Comparison of ENCODE assay signal across 8 mouse cellular contexts in the genomic region with DNA sequence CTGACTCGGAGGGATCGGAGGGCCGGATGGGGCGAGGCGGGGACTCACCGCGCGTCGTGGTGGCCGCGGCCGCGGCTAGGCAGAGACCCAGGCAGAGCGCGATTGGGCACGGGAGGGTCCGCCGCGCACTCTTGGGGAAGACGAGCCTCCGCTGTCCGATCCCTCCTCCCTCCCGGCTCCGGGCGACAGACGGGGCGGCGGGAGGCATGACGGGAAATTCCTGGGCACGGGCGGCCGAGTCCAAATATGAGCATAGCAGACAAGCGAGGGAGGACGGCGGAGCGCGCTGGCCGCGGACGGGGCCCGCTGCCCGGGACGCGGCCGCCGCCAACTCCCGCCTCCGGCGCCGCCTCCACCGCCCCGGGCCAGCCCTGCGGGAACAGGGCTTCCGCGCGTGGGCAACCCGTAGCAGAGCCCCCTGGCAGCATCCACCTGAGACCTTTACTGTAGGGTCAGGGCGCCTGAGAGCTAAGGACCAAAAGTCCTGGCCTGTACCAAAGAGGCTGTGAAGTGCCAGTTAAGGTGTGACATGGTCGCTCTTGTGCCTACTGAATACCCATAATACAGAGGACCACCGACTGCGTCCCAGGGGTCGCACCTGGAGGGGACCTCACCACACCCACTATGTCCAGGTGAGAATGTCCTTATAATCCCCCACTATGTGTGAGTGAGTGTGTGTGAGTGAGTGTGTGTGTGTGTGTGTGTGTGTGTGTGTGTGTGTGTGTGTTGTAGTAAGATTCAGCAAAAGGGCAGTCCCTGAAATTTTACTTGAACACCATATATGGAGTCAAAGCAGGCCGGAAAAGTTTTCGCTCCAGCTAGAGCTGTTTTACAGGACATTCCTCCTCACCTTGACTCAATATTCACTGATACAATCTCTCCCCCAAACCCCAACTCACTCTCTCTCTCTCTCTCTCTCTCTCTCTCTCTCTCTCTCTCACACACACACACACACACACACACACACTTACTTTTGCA. TPM values are rescaled to one million over a fixed set of nuclear protein-coding genes. Genes with fewer than 3 reads are reported as not detected.
DNase-seq lines count a peak whose midpoint lies in the region; ATAC-seq and TF ChIP-seq lines count a peak whose summit lies in the region.

A gene (minus strand): TSS at position 317 of the 978 bp plus-strand sequence.

- no peak within 1 kb of the TSS for H3K27ac ChIP-seq in forebrain, embryonic 16.5 days (ENCODE audit: low read length)
- H3K27ac ChIP-seq in olfactory bulb, adult 2 months (ENCODE audit: insufficient read depth, low read depth, low read length): no peak within 1 kb of the TSS

- peak within 1 kb of the TSS; percentile 57 for H3K9ac ChIP-seq in forebrain, embryonic 16.5 days (replicated peaks; ENCODE audit: low read depth, low read length)

- H3K27me3 ChIP-seq in forebrain, embryonic 16.5 days (replicated peaks; ENCODE audit: control insufficient read depth, insufficient read depth, low read length): peaks cover 13% of the 10 kb centered on the region; the same call in 1 of the 2 replicates

- peak within 1 kb of the TSS; percentile 61 for H3K4me3 ChIP-seq in forebrain, embryonic 16.5 days (replicated peaks; ENCODE audit: low read length)
- H3K4me3 ChIP-seq in lung, adult 2 months (replicated peaks; ENCODE audit: extremely low read depth, low read depth, low read length): peak within 1 kb of the TSS; percentile 80
- peak within 1 kb of the TSS; percentile 52 for H3K4me3 ChIP-seq in olfactory bulb, adult 2 months (ENCODE audit: insufficient read depth, low read depth, low read length)

- H3K36me3 ChIP-seq in forebrain, embryonic 16.5 days (ENCODE audit: control insufficient read depth, insufficient read depth): no peaks in the 10 kb centered on the region

- ATAC-seq in forebrain, embryonic 16.5 days: peak; percentile 75

- no peaks in the 10 kb centered on the region for H3K9me3 ChIP-seq in forebrain, embryonic 16.5 days (ENCODE audit: control insufficient read depth, low read length)

- TF ChIP-seq POLR2A in lung, adult 2 months (IDR thresholded peaks at IDR 0.05; ENCODE audit: borderline replicate concordance, extremely low read depth, low read depth, low read length): peak; percentile 83
- no peak for TF ChIP-seq POLR2A in olfactory bulb, adult 2 months (IDR thresholded peaks at IDR 0.05; ENCODE audit: insufficient read depth, low read depth, low read length)

- intact Hi-C loops in heart, postnatal 14 days (cut with DNase I): no loop called here

- whole genome bisulfite sequencing in forebrain, embryonic 16.5 days: 4% methylated on average over 54 of the region's 64 CpGs
- WGBS in lung, adult 2 months: 2% methylated on average over 64 of the region's 64 CpGs
- WGBS in olfactory bulb, adult 2 months: 3% methylated on average over 64 of the region's 64 CpGs

- H3K4me2 ChIP-seq in forebrain, embryonic 16.5 days (ENCODE audit: low read length): peak within 1 kb of the TSS; percentile 95

- no peak for TF ChIP-seq CTCF in lung, adult 2 months (IDR thresholded peaks at IDR 0.05; ENCODE audit: insufficient read depth, low read length)
- TF ChIP-seq CTCF in olfactory bulb, adult 2 months (IDR thresholded peaks at IDR 0.05; ENCODE audit: insufficient read depth, low read depth, low read length): no peak

- peak; percentile 85 for DNase-seq in MN1 (ENCODE audit: low spot score)
- DNase-seq in cerebellum, adult 11-12 months: peak; percentile 75
- peak; percentile 90 for DNase-seq in heart, postnatal 14 days
- peak; percentile 86 to 91 for DNase-seq in kidney, postnatal 4 days
- DNase-seq in lung, adult 2 months: peak; percentile 83
- peak; percentile 83 for DNase-seq in yolk sac, embryonic 10.5 days (ENCODE audit: low spot score)

- peaks cover 20% of the 10 kb centered on the region for H3K4me1 ChIP-seq in forebrain, embryonic 16.5 days (replicated peaks; ENCODE audit: control insufficient read depth, insufficient read depth, low read length)
- peaks cover 27% of the 10 kb centered on the region for H3K4me1 ChIP-seq in lung, adult 2 months (ENCODE audit: control insufficient read depth, insufficient read depth, low read length)
- peaks cover 7% of the 10 kb centered on the region for H3K4me1 ChIP-seq in olfactory bulb, adult 2 months (ENCODE audit: control insufficient read depth, insufficient read depth, low read length)

RNA-seq across cellular contexts. Expression of the gene that starts here (rescaled TPM):
- 1.1 and 1.6 TPM in 2 replicates for polyA plus RNA-seq in forebrain, embryonic 16.5 days (2015; fragmentation: Nextera tagmentation; extraction: Ambion mirVana)
- total RNA-seq in heart, postnatal 14 days (2021): 100 to 1,000 TPM; 104 TPM
- 32.1 and 36.6 TPM in 2 replicates for polyA plus RNA-seq in lung, adult 2 months (2012; rRNA removed)
- not detected in 2 replicates for polyA plus RNA-seq in olfactory bulb, adult 2 months (2012; ENCODE audit: insufficient read depth, insufficient read length, low replicate concordance, missing spikeins)

Comparison
In these comparisons a context has a peak if more than half of its experiments do, and no peak if none do; other contexts are left out.
1. RNA of the gene that starts here (polyA plus RNA-seq): 32.1 to 36.6 TPM in lung, adult 2 months; 1.1 to 1.6 TPM in forebrain, embryonic 16.5 days and not detected in olfactory bulb, adult 2 months; every median in the first group is over 10 times any median in the second.
2. Peak in every context shown above with its lines, with median percentiles within 50 percentile points of each other: DNase-seq and H3K4me3 ChIP-seq.